Mouse (Mus musculus): ENCODE measurements at regions not wholly inside any gene's neighbourhood (a gene's known extent, or its start where the extent isn't known, plus 50 kb on each side); places are given as distances from the start of the nearest gene placed in this dataset.

DNA sequence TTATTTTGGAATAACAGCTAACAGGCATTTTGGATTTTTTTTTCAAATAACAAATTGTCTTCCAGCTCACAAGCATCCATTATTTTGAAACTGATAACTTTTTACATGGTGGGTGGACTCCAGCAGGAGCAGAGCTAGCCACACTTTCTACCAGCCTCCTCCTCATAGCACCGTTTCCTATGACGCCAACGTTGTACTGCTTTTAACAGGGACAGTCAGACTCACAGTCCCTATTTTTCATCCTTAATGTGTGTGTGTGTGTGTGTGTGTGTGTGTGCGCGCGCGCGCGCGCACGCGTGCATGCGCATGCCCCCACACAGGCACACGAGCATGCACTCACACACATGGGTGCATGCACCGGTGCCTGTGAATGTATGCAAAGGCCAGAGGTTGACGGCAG lies 70.5 kb upstream of the S1pr3 start:
- TF ChIP-seq EP300 (optimal IDR thresholded peaks at IDR 0.05): no peak
- no peak for TF ChIP-seq CTCF (IDR thresholded peaks at IDR 0.05; ENCODE audit: low read depth)
